Mouse (Mus musculus) lung, postnatal 10 days (tissue): ENCODE measurements around the gene Hoxd1.

Experiments used
- DNase-seq: peaks from one replicate; pipeline ENCODE4 v3.0.0; 2021

The Hoxd1 gene

GRCm38 (mm10) chr2:74733317-74733661, 29.5 kb upstream of the Hoxd1 start:
- no peak for DNase-seq

- DNase-seq = no peak
These were observed 29.0 kb upstream of the Hoxd1 start for GRCm38 (mm10) chr2:74733765-74734164.

GRCm38 (mm10) chr2:74734451-74734850, 28.3 kb upstream of the Hoxd1 start:
- DNase-seq = no peak

GRCm38 (mm10) chr2:74734996-74735811, 27.6 kb upstream of the Hoxd1 start:
- DNase-seq = no peak

- no peak for DNase-seq
These were observed 26.7 kb upstream of the Hoxd1 start for GRCm38 (mm10) chr2:74735851-74736687.

- no peak for DNase-seq
These were observed 25.8 kb upstream of the Hoxd1 start for GRCm38 (mm10) chr2:74736688-74737577.

- no peak for DNase-seq
These were observed 25.2 kb upstream of the Hoxd1 start for GRCm38 (mm10) chr2:74737578-74738070.

GRCm38 (mm10) chr2:74738623-74739475, 23.9 kb upstream of the Hoxd1 start:
- DNase-seq = no peak

- no peak for DNase-seq
These were observed 23.3 kb upstream of the Hoxd1 start for GRCm38 (mm10) chr2:74739476-74739800.

- no peak for DNase-seq
These were observed 22.9 kb upstream of the Hoxd1 start for GRCm38 (mm10) chr2:74739869-74740268.

GRCm38 (mm10) chr2:74740311-74741091, 22.3 kb upstream of the Hoxd1 start:
- no peak for DNase-seq

- DNase-seq = no peak
These were observed 21.4 kb upstream of the Hoxd1 start for GRCm38 (mm10) chr2:74741252-74741978.

GRCm38 (mm10) chr2:74741979-74742277, 20.9 kb upstream of the Hoxd1 start:
- DNase-seq = no peak

GRCm38 (mm10) chr2:74745540-74746297, 17.1 kb upstream of the Hoxd1 start:
- DNase-seq = no peak

GRCm38 (mm10) chr2:74746298-74746921, 16.4 kb upstream of the Hoxd1 start:
- DNase-seq = no peak

GRCm38 (mm10) chr2:74747006-74747405, 15.8 kb upstream of the Hoxd1 start:
- DNase-seq = no peak

- no peak for DNase-seq
These were observed 15.1 kb upstream of the Hoxd1 start for GRCm38 (mm10) chr2:74747661-74748141.

GRCm38 (mm10) chr2:74748436-74748995, 14.3 kb upstream of the Hoxd1 start:
- DNase-seq = no peak
